Comparison of ENCODE assay signal across 19 mouse cellular contexts in genomic region chr1:133217031-133217430, GRCm38 (mm10). TPM values are rescaled to one million over a fixed set of nuclear protein-coding genes. Genes with fewer than 3 reads are reported as not detected.
DNase-seq lines count a peak whose midpoint lies in the region; ATAC-seq and TF ChIP-seq lines count a peak whose summit lies in the region.
"Had no signal": no experiment of that assay in that cellular context is flagged by ENCODE, and none has a peak within 500 bp of the region (broad histone marks: within the 10 kb centered on the region; RNA-seq: fewer than 3 reads in every experiment).

No protein-coding gene starts in this region.

- H3K9me3 ChIP-seq in forebrain, embryonic 12.5 days = no peaks in the 10 kb centered on the region
- H3K9me3 ChIP-seq in forebrain, embryonic 15.5 days = no peaks in the 10 kb centered on the region
- no peaks in the 10 kb centered on the region for H3K9me3 ChIP-seq in forebrain, embryonic 13.5 days (replicated peaks)
- H3K9me3 ChIP-seq in hindbrain, embryonic 15.5 days = no peaks in the 10 kb centered on the region
- H3K9me3 ChIP-seq: limb, embryonic 13.5 days had no signal

- H3K27ac ChIP-seq in forebrain, embryonic 12.5 days = no peak overlapping the region
- H3K27ac ChIP-seq in forebrain, embryonic 15.5 days (replicated peaks) = no peak overlapping the region
- H3K27ac ChIP-seq in forebrain, embryonic 13.5 days = 0 out of 2 replicates have a peak overlapping the region, but pooled peaks have one; percentile 19
- H3K27ac ChIP-seq in hindbrain, embryonic 15.5 days (replicated peaks) = peak overlapping the region; percentile 36
- H3K27ac ChIP-seq: limb, embryonic 13.5 days had no signal

- H3ac ChIP-seq in myocyte (ENCODE audit: control insufficient read depth, insufficient read length) = no peak overlapping the region

- TF ChIP-seq POLR2A in myocyte (IDR thresholded peaks at IDR 0.05; ENCODE audit: insufficient read length, low read depth) = no peak

- 66% methylated on average over 5 of the region's 5 CpGs for WGBS in forebrain, embryonic 12.5 days
- WGBS in forebrain, embryonic 15.5 days = 41% methylated on average over 5 of the region's 5 CpGs
- 57% methylated on average over 5 of the region's 5 CpGs for whole genome bisulfite sequencing in forebrain, embryonic 13.5 days
- 18% methylated on average over 5 of the region's 5 CpGs for WGBS in hindbrain, embryonic 15.5 days

- no peaks in the 10 kb centered on the region for H3K36me3 ChIP-seq in forebrain, embryonic 12.5 days (replicated peaks)
- H3K36me3 ChIP-seq in forebrain, embryonic 15.5 days = no peaks in the 10 kb centered on the region
- H3K36me3 ChIP-seq in forebrain, embryonic 13.5 days (ENCODE audit: poor library complexity, severe bottlenecking) = no peaks in the 10 kb centered on the region
- no peaks in the 10 kb centered on the region for H3K36me3 ChIP-seq in hindbrain, embryonic 15.5 days
- no peaks in the 10 kb centered on the region for H3K36me3 ChIP-seq in myocyte (ENCODE audit: control insufficient read depth, insufficient read depth)
- H3K36me3 ChIP-seq: limb, embryonic 13.5 days had no signal

- peaks cover 16% of the 10 kb centered on the region; the same call in 1 of the 2 replicates for H3K27me3 ChIP-seq in forebrain, embryonic 12.5 days
- no peaks in the 10 kb centered on the region for H3K27me3 ChIP-seq in forebrain, embryonic 15.5 days
- peaks cover 5% of the 10 kb centered on the region; the same call in 1 of the 2 replicates for H3K27me3 ChIP-seq in forebrain, embryonic 13.5 days
- no peaks in the 10 kb centered on the region for H3K27me3 ChIP-seq in hindbrain, embryonic 15.5 days
- no peaks in the 10 kb centered on the region for H3K27me3 ChIP-seq in myocyte (ENCODE audit: control insufficient read depth, insufficient read depth, insufficient read length)
- H3K27me3 ChIP-seq: Patski had no signal

- H3K9ac ChIP-seq in forebrain, embryonic 12.5 days = no peak overlapping the region
- H3K9ac ChIP-seq in forebrain, embryonic 15.5 days (replicated peaks) = no peak overlapping the region
- 0 out of 2 replicates have a peak overlapping the region, but pooled peaks have one; percentile 8 for H3K9ac ChIP-seq in forebrain, embryonic 13.5 days
- H3K9ac ChIP-seq in hindbrain, embryonic 15.5 days = no peak overlapping the region
- H3K9ac ChIP-seq: limb, embryonic 13.5 days had no signal

- no peak overlapping the region for H3K4me3 ChIP-seq in forebrain, embryonic 12.5 days (replicated peaks)
- no peak overlapping the region for H3K4me3 ChIP-seq in forebrain, embryonic 15.5 days
- no peak overlapping the region for H3K4me3 ChIP-seq in forebrain, embryonic 13.5 days
- H3K4me3 ChIP-seq in hindbrain, embryonic 15.5 days = no peak overlapping the region
- no peak overlapping the region for H3K4me3 ChIP-seq in myocyte
- H3K4me3 ChIP-seq: limb, embryonic 13.5 days had no signal

- DNase-seq in thymus, postnatal 4 days = no peak
- no peak for DNase-seq in spleen, postnatal 10 days (ENCODE audit: low spot score in 2 of 2)
- DNase-seq in embryo, embryonic 10.5 days (ENCODE audit: low spot score) = no peak
- DNase-seq: adrenal gland, postnatal 36 days; cerebellum, postnatal 36 days; gastrocnemius, postnatal 14 days; heart, postnatal 36 days; kidney, adult 11 months; layer of hippocampus, postnatal 36 days; lung, postnatal 36 days; right cerebral cortex, postnatal 4 days; thymus, adult 2 months had no signal

- ATAC-seq in forebrain, embryonic 12.5 days (ENCODE audit: low FRiP score) = 0 out of 2 replicates have a peak, but pooled peaks have one; percentile 28
- ATAC-seq in forebrain, embryonic 15.5 days (replicated peaks) = no peak
- ATAC-seq in forebrain, embryonic 13.5 days = no peak
- peak; percentile 36; the same call in 1 of the 2 replicates for ATAC-seq in hindbrain, embryonic 15.5 days (ENCODE audit: low FRiP score, low read depth)
- ATAC-seq: Patski had no signal

- H3K4me2 ChIP-seq in forebrain, embryonic 12.5 days = no peak overlapping the region
- no peak overlapping the region for H3K4me2 ChIP-seq in forebrain, embryonic 15.5 days (replicated peaks)
- no peak overlapping the region for H3K4me2 ChIP-seq in forebrain, embryonic 13.5 days
- no peak overlapping the region for H3K4me2 ChIP-seq in hindbrain, embryonic 15.5 days
- H3K4me2 ChIP-seq in myocyte (ENCODE audit: low read depth) = no peak overlapping the region
- H3K4me2 ChIP-seq: limb, embryonic 13.5 days had no signal

- no peaks in the 10 kb centered on the region for H3K79me2 ChIP-seq in myocyte (ENCODE audit: control insufficient read depth, insufficient read depth)

- H3K4me1 ChIP-seq in forebrain, embryonic 12.5 days = peaks cover 51% of the 10 kb centered on the region
- H3K4me1 ChIP-seq in forebrain, embryonic 15.5 days = peaks cover 22% of the 10 kb centered on the region
- peaks cover 31% of the 10 kb centered on the region for H3K4me1 ChIP-seq in forebrain, embryonic 13.5 days
- peaks cover 31% of the 10 kb centered on the region for H3K4me1 ChIP-seq in hindbrain, embryonic 15.5 days (replicated peaks)

TF ChIP-seq in myocyte, 11 proteins besides CTCF, POLR2A, EP300 and RAD21:
- no peak for TF ChIP-seq CEBPB (IDR thresholded peaks at IDR 0.05; ENCODE audit: insufficient read depth, poor library complexity, severe bottlenecking)
- peak in 2 of 3 experiments; percentile 9 to 26 for TF ChIP-seq MYOD1 (IDR thresholded peaks at IDR 0.05; ENCODE audit: control insufficient read depth in 1 of 3, insufficient read length in 2 of 3, low read depth in 2 of 3)

RNA-seq across cellular contexts. Expression of gene Plekha6, which starts 53.0 kb away (rescaled TPM):
- 20.3 and 20.6 TPM in 2 replicates for polyA plus RNA-seq in forebrain, embryonic 12.5 days (2016; fragmentation: Nextera tagmentation; extraction: Ambion mirVana)
- 10.6 and 12.8 TPM in 2 replicates for polyA plus RNA-seq in forebrain, embryonic 15.5 days (2015; fragmentation: Nextera tagmentation; extraction: Ambion mirVana)
- 13.5 and 14.9 TPM in 2 replicates for polyA plus RNA-seq in forebrain, embryonic 13.5 days (2015; fragmentation: Nextera tagmentation; extraction: Ambion mirVana)
- polyA plus RNA-seq in hindbrain, embryonic 15.5 days (2015; fragmentation: Nextera tagmentation; extraction: Ambion mirVana) = 17.2 and 19.9 TPM in 2 replicates
- 0.12 TPM for polyA plus RNA-seq in myocyte (2012; fragmentation: generic; extraction: Trizol)

Comparison
In these comparisons a context has a peak if more than half of its experiments do, and no peak if none do; other contexts are left out.
1. ATAC-seq: peak in forebrain, embryonic 12.5 days (single experiment) and hindbrain, embryonic 15.5 days (single experiment); none in forebrain, embryonic 15.5 days (single experiment) and forebrain, embryonic 13.5 days (single experiment).
2. H3K27ac ChIP-seq: peak in forebrain, embryonic 13.5 days (single experiment) and hindbrain, embryonic 15.5 days (single experiment); none in forebrain, embryonic 12.5 days (single experiment) and forebrain, embryonic 15.5 days (single experiment).
3. RNA of gene Plekha6, which starts 53.0 kb away (polyA plus RNA-seq): 20.3 to 20.6 TPM in forebrain, embryonic 12.5 days, 17.2 to 19.9 TPM in hindbrain, embryonic 15.5 days, 13.5 to 14.9 TPM in forebrain, embryonic 13.5 days and 10.6 to 12.8 TPM in forebrain, embryonic 15.5 days; 0.12 TPM in myocyte (single experiment); every median in the first group is over 10 times any median in the second.